Mouse (Mus musculus) hindbrain, postnatal 0 days (tissue): ENCODE measurements around the gene Omt2b. TPM values are rescaled to one million over a fixed set of nuclear protein-coding genes. Genes with fewer than 3 reads are reported as not detected.
"Not testable (repeated sequence)": the region's sequence is repeated elsewhere in the genome, so short reads cannot be mapped to it uniquely, and the experiment has no call there.

Source experiments
- ATAC-seq: fragments of 200-750 bp; cut with Nextera tagmentation; 2 replicates; pipeline ENCODE4 v1.8.0; 2017; ENCODE audit warnings: mild to moderate bottlenecking, moderate TSS enrichment, moderate library complexity
- DNase-seq: peaks from one replicate; pipeline ENCODE4 v3.0.0-alpha.2; 2015; ENCODE audit warnings: low spot score
- H3K27ac ChIP-seq: fragments of 300-500 bp; sonication (generic); 2 replicates; pipeline ENCODE4 v1.5.1; 2014; ENCODE audit warnings: mild to moderate bottlenecking
- H3K27me3 ChIP-seq: fragments of 300-500 bp; sonication (generic); 2 replicates; pipeline ENCODE4 v1.6.1; 2014; ENCODE audit warnings: low read length, mixed read lengths; ENCODE audit not compliant: insufficient read depth
- H3K36me3 ChIP-seq: fragments of 300-500 bp; sonication (generic); 2 replicates; pipeline ENCODE4 v1.6.1; 2014; ENCODE audit warnings: low read length, mixed read lengths; ENCODE audit not compliant: insufficient read depth
- H3K4me1 ChIP-seq: fragments of 300-500 bp; sonication (generic); 2 replicates; pipeline ENCODE4 v1.6.1; 2014; ENCODE audit warnings: antibody characterized with exemption, low read length, mixed read lengths; ENCODE audit not compliant: insufficient read depth
- H3K4me2 ChIP-seq: fragments of 300-500 bp; sonication (generic); 2 replicates; pipeline ENCODE4 v1.6.1; 2014; ENCODE audit warnings: low read depth, mild to moderate bottlenecking, low read length, moderate library complexity, mixed read lengths
- H3K4me3 ChIP-seq: fragments of 300-500 bp; sonication (generic); 2 replicates; pipeline ENCODE4 v1.5.1; 2014; ENCODE audit warnings: low read length
- H3K9ac ChIP-seq: fragments of 300-500 bp; sonication (generic); replicated peaks from 2 replicates; pipeline ENCODE4 v1.6.1; 2014; ENCODE audit warnings: mild to moderate bottlenecking, low read length, moderate library complexity, mixed read lengths
- H3K9me3 ChIP-seq: fragments of 300-500 bp; sonication (generic); 2 replicates; pipeline ENCODE4 v1.6.1; 2016; ENCODE audit warnings: low read length, mixed read lengths
- WGBS: fragments of 180-500 bp; shearing (Covaris S2); extraction: QIAGEN DNeasy Blood & Tissue Kit; methylation state at CpG from one replicate; pipeline ENCODE4 v1.1.7; 2014; 5-methylcytosine and 5-hydroxymethylcytosine counted together
- polyA plus RNA-seq: library from polyadenylated mRNA; unstranded; fragments of >200 nt; fragmentation: Nextera tagmentation; extraction: Ambion mirVana; gene quantifications from 2 replicates; pipeline ENCODE4 v1.2.1, GENCODE M21; 2015
- total RNA-seq: library from RNA; depleted of rRNA; stranded (reverse); fragments of >200 nt; gene quantifications from 2 replicates; pipeline ENCODE4 v1.2.3, GENCODE M21; 2014; rRNA removed

Gene Omt2b
- total RNA-seq (not detected in 2 replicates), polyA plus RNA-seq (not detected in 2 replicates)

DNA sequence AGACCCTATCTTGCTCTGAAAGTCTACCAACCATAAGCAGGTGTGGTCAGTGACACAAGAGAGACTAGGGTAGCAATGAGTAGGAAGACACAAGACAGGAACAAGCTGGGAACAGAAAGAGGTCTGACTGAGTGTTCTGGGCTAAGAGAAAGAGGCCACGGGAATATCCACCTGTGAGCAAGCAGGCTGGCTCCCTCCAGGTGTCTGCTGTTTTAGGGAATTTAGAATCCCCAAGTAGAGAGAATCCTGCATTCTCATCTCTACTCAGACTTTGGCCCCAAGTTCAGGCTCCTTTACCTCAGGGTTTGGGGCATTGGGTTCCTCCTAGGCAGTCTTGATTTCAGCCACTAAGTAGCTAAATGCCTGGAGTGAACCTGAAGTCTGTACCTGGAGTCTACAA is at the start of gene Omt2b:
Gene Omt2b, plus strand, starts transcription at position 301 of the 400 bp plus-strand sequence.
- not testable (repeated sequence) for H3K9me3 ChIP-seq, H3K4me3 ChIP-seq, DNase-seq, H3K27ac ChIP-seq, H3K36me3 ChIP-seq, H3K4me1 ChIP-seq, H3K9ac ChIP-seq, H3K4me2 ChIP-seq, H3K27me3 ChIP-seq, ATAC-seq
- WGBS = 100% methylated on average over 1 of the region's 1 CpGs

DNA sequence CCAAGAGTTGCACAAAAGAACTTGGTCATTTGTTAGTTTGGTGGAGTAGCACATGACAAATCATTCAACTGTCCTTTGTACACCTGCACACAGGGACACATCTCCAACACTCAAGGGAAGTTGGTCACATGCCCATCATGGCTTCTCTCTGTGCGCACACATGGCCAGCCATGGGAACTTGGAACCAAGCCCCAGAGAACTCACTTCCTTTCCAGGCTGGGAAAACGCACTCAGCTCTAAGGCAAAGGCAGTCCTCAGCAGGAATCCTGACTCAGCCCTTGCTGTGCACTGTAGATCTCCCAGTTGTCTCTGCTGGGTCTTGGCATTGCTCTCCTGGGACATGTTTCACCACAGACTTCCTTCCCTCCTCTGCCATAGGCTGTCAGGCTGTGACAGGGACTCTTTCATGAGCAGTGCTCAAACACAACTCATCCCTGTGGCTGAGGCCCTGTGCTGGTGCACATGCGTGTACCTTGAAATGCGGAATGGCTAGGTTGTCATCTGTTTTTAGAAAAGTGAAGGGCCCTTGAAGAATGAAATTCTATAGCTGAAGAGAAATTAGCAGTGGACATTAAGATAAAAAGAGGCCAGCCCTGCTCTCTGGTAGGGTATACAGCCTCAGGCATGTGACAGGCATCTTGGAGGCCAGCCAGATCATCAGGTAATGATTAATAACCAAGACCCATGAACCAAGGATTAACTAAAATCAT is 45.2 kb upstream of the Omt2b start:
- not testable (repeated sequence) for H3K9me3 ChIP-seq, H3K4me3 ChIP-seq, H3K27ac ChIP-seq, H3K9ac ChIP-seq, H3K4me1 ChIP-seq, ATAC-seq, H3K4me2 ChIP-seq, DNase-seq, H3K27me3 ChIP-seq, H3K36me3 ChIP-seq
- 76% methylated on average over 4 of the region's 4 CpGs for WGBS

DNA sequence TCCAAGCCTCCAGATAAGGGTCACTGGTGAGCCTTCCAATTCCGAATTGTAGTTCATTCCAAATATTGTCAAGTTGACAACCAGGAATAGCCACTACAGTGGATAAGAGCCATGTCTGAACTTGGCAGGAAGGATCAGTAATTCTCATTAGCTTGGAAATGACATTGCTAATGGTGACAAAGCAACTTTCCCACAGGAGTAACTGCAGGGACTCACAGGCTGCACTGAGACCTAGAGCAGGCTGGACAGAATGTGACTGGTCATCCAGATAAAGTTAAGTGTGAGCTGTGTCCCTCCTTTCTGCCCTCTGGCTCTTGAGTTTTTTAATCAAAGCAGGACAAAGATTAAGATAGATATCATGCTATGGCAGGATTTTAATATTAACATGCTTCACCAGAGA is 38.3 kb upstream of the Omt2b start:
- not testable (repeated sequence) for H3K4me3 ChIP-seq, ATAC-seq, H3K27me3 ChIP-seq, H3K36me3 ChIP-seq, H3K4me2 ChIP-seq, H3K9ac ChIP-seq, DNase-seq, H3K9me3 ChIP-seq, H3K4me1 ChIP-seq, H3K27ac ChIP-seq
- 50% methylated on average over 1 of the region's 1 CpGs for WGBS

DNA sequence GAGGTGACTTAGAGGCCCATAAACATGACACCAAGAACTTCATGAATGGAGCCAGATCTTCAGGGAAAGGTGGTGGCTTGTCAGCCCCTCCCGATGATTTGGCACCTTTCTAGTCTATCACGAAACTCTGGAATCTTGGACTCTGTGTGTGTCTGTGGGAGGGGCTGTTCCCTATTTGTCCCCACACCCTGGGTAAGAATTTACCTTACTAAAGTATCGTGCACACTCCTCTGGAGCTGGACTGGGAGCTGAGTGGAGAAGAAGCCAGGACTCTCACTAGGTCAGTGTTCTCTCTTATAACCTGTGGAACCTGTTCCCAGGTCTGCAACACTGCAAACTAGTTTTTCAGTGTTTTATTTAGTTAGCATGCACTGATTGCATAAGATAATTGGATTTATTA is 37.7 kb upstream of the Omt2b start, which contains the start of gene Gm10639:
Gene Gm10639, plus strand, starts transcription at position 201 of the 400 bp plus-strand sequence.
- not testable (repeated sequence) for H3K27ac ChIP-seq, H3K4me1 ChIP-seq, H3K9me3 ChIP-seq, H3K27me3 ChIP-seq, ATAC-seq, H3K9ac ChIP-seq, H3K4me3 ChIP-seq, H3K36me3 ChIP-seq, DNase-seq, H3K4me2 ChIP-seq
- WGBS = 91% methylated on average over 3 of the region's 3 CpGs

DNA sequence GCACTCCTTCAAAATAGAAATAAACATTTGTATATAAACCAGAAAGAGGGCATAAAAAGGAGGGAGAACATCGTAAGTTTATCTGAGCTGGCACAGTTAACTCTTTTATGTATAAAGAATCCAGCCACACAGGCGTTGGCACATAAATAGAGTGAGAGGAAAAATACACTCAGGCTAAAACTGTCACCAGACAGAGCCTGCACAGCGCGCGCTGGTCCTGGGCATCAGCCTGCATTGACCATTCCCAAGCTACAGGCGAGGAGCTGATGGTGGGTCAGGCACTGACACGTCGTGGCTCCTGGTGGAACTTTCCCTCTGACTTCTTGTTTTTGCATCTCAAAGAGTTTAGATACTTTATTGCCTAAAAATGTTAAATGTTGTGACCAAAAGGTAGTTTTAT is 34.9 kb upstream of the Omt2b start:
- not testable (repeated sequence) for H3K4me1 ChIP-seq, H3K27ac ChIP-seq, H3K4me3 ChIP-seq, ATAC-seq, H3K36me3 ChIP-seq, DNase-seq, H3K27me3 ChIP-seq, H3K9ac ChIP-seq, H3K9me3 ChIP-seq, H3K4me2 ChIP-seq
- WGBS = 84% methylated on average over 8 of the region's 8 CpGs

DNA sequence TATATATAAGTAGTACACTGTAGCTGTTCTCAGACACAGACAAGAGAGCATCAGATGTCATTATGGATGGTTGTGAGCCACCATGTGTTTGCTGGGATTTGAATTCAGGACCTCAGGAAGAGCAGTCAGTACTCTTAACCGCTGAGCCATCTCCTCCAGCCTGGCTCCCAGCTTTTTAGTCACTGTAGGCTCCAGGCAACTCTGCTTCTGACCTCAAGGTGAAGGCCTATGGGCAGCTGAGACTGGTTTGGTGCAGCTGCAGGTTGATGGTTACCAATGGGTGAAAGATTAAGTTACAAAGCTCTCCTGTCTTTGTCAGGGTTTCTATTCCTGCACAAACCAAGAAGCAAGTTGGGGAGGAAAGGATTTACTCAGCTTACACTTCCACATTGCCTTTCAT is 33.7 kb upstream of the Omt2b start:
- not testable (repeated sequence) for ATAC-seq, H3K9ac ChIP-seq, H3K36me3 ChIP-seq, H3K4me2 ChIP-seq, H3K27ac ChIP-seq, H3K9me3 ChIP-seq, DNase-seq, H3K4me1 ChIP-seq, H3K27me3 ChIP-seq, H3K4me3 ChIP-seq
- WGBS = 65% methylated on average over 1 of the region's 1 CpGs

DNA sequence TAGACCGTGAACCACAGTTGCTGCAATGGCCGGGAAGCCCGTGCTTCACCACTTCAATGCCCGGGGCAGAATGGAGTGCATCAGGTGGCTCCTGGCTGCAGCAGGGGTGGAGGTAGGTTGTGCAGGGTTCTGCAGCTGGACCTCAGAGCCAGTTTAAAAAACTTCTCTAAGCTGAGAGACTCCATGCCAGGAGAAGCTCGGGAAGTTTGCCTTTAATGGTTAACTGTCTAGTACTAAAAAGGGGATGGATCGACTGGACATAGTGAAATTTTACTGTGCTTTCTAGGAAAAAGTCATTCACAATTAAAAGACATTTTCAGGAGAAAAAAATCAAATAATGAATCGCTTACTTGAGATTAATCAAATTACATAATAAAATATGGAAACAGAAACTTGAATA is 32.6 kb upstream of the Omt2b start:
- not testable (repeated sequence) for H3K27ac ChIP-seq, H3K9ac ChIP-seq, H3K36me3 ChIP-seq, DNase-seq, H3K4me1 ChIP-seq, ATAC-seq, H3K4me3 ChIP-seq, H3K9me3 ChIP-seq, H3K4me2 ChIP-seq, H3K27me3 ChIP-seq
- WGBS = 88% methylated on average over 4 of the region's 7 CpGs
